Mouse (Mus musculus) heart, postnatal 0 days (tissue): Measurements from ENCODE around the gene Matn3.

Source experiments
- CTCF ChIP-seq: IDR thresholded peaks from 2 replicates; pipeline ENCODE4 v1.5.1; 2016; ENCODE audit warnings: antibody characterized with exemption, control low read depth, low read depth
- EP300 ChIP-seq: IDR thresholded peaks from 2 replicates; pipeline ENCODE4 v1.6.1; 2016; ENCODE audit warnings: antibody characterized with exemption, low read depth

- no peak for TF ChIP-seq CTCF
- no peak for TF ChIP-seq EP300
Measured at GRCm38 (mm10) chr12:8940011-8941005, 7.4 kb upstream of the Matn3 start.
